Mouse (Mus musculus) embryonic fibroblast, embryonic 13.5 days (primary cell): ENCODE measurements around the gene Slc22a14.

Source experiments
- CTCF ChIP-seq: IDR thresholded peaks from 2 replicates; pipeline ENCODE4 v1.5.1; 2011; ENCODE audit warnings: mild to moderate bottlenecking, control low read depth, low read length, moderate library complexity, borderline replicate concordance; ENCODE audit not compliant: insufficient read depth
- POLR2A ChIP-seq: IDR thresholded peaks from 2 replicates; pipeline ENCODE4 v1.6.1; 2011; ENCODE audit warnings: low read depth, mild to moderate bottlenecking, control low read depth, low read length, moderate library complexity

DNA sequence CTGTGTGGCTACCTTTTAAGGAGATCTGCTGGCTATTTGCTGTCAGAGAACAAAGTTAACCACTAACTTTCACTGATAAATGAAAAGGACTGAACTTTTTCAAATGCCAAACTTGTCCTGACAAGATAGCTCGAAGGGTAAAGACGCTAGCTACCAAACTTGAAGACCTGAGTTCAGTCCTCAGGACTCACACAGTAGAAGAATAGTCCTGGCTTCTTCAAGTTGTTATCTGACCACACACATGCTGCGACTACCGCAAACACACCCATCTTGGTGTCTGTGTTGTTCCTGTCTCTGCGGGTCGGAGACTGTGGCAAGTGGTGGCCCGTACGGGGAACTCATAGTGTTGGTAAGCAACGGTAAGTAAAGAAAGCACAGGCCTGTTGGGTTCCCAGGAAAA lies 161.7 kb downstream of the Slc22a14 start:
- no peak for TF ChIP-seq CTCF
- no peak for TF ChIP-seq POLR2A
